Mouse (Mus musculus) intestine, embryonic 16.5 days (tissue): Measurements from ENCODE around the gene Ccn1. TPM values are rescaled to one million over a fixed set of nuclear protein-coding genes. Genes with fewer than 3 reads are reported as not detected.

Experiments
- polyA plus RNA-seq: library from polyadenylated mRNA; unstranded; fragments of >200 nt; fragmentation: Nextera tagmentation; extraction: Ambion mirVana; gene quantifications from 2 replicates; pipeline ENCODE4 v1.2.1, GENCODE M21; 2015

Ccn1 gene
- polyA plus RNA-seq, 1 experiment from 2014 or later, result 55.5 TPM

Other genes with a start within 250 kb of the Ccn1 start
- 23.5 and 28.4 TPM in 2 replicates for gene Znhit6, start 73.8 kb downstream of the Ccn1 start, polyA plus RNA-seq
- 40.5 and 44.5 TPM in 2 replicates for gene Ddah1, start 108.7 kb upstream of the Ccn1 start, polyA plus RNA-seq